Mouse (Mus musculus): ENCODE measurements around the gene Nsfl1c. TPM values are rescaled to one million over a fixed set of nuclear protein-coding genes. Genes with fewer than 3 reads are reported as not detected.
"Not testable (repeated sequence)": the region's sequence is repeated elsewhere in the genome, so short reads cannot be mapped to it uniquely, and the experiment has no call there.

The Nsfl1c gene
- 313 and 321 TPM in 2 replicates for polyA plus RNA-seq (2014; fragmentation: Nextera tagmentation; extraction: Ambion mirVana)

DNA sequence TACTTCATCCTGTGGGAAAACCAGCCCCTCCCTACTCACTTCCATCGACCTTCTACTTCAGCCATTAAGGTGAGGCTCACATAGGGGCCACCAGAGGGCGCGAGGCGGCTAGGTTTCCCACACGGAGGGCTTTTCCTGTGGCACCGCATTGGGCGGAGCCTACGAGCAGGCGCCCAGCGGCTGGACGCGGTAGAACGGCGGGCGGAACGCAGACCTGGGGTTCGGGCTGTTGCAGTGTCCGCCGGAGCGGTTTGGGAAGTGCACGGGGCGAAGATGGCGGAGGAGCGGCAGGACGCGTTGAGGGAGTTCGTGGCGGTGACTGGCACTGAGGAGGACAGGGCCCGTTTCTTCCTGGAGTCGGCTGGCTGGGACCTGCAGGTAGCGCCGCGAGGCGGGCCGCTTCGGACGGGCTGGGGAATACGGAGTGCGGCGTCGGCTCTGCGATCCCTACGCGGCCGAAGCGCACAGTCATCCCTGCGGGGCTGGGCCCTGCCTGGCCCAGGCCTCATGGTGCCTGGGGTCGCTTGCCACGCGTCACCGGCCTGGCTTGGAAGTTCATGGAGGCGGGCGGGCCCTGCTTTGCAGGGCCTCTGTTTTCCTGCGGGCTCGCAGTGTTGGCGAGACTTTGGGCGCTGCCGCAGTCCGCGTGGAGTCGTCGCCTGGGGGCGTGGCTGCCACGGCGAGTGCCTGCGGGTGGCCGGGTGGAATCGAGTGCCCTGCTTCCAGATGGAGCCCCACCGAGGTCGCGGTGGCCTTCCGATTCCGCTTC, at the start of gene Nsfl1c:
TSS of gene Nsfl1c (plus strand) at position 148 of the 769 bp plus-strand sequence.
- DNase-seq (ENCODE audit: low spot score) = peak; percentile 98
- peak; percentile 100 for ATAC-seq (ENCODE audit: insufficient number of reproducible peaks, low FRiP score, low TSS enrichment, low read depth)

DNA sequence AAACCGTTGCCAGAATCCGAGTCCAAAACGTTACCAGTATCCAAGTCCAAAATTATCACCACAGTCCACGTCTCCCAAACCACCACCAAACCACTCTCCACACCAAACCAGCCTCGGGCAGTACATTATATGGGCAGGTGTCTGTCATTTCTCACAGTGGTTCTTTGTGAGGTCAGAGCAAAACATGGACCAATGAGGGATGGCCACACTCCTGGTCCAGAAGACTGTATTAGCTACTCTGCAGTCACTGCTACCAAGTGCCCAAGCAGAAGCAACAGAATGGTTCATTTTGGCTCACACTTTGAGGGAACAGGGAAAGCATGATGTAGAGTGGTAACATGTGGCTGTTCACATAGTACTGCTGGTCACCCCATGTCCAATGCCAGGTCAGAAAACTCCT, 17.9 kb upstream of the Nsfl1c start, which contains the start of gene 4921509C19Rik:
TSS of gene 4921509C19Rik (minus strand) at position 101 of the 400 bp plus-strand sequence.
- DNase-seq (ENCODE audit: low spot score); H3K36me3 ChIP-seq (ENCODE audit: control insufficient read depth, insufficient read depth, low read length); H3K4me3 ChIP-seq (ENCODE audit: low read depth, low read length); H3K9ac ChIP-seq (ENCODE audit: low read length); H3K27me3 ChIP-seq (ENCODE audit: control insufficient read depth, insufficient read depth, low read length); ATAC-seq (ENCODE audit: insufficient number of reproducible peaks, low FRiP score, low TSS enrichment, low read depth); H3K9me3 ChIP-seq (ENCODE audit: control insufficient read depth, low read length); H3K27ac ChIP-seq (replicated peaks; ENCODE audit: low read depth, low read length); H3K4me2 ChIP-seq (ENCODE audit: low read depth, severe bottlenecking); H3K4me1 ChIP-seq (ENCODE audit: control insufficient read depth, insufficient read depth, low read length): not testable (repeated sequence)
- WGBS = 92% methylated on average over 5 of the region's 5 CpGs

More for the DNA sequence above, at the start of gene Nsfl1c:
- Histone ChIP-seq H3K4me3 (ENCODE audit: low read depth, low read length) (peak within 1 kb of the TSS; percentile 93), H3K4me1 (ENCODE audit: control insufficient read depth, insufficient read depth, low read length) (no peaks in the 10 kb centered on the region), H3K9me3 (ENCODE audit: control insufficient read depth, low read length) (no peaks in the 10 kb centered on the region), H3K27ac (replicated peaks; ENCODE audit: low read depth, low read length) (no peak within 1 kb of the TSS), H3K36me3 (ENCODE audit: control insufficient read depth, insufficient read depth, low read length) (peaks cover 3% of the 10 kb centered on the region; the same call in 1 of the 2 replicates), H3K4me2 (ENCODE audit: low read depth, severe bottlenecking) (peak within 1 kb of the TSS; percentile 46), H3K27me3 (ENCODE audit: control insufficient read depth, insufficient read depth, low read length) (no peaks in the 10 kb centered on the region), H3K9ac (ENCODE audit: low read length) (peak within 1 kb of the TSS; percentile 91)
- under 1% methylated on average over 69 of the region's 73 CpGs for WGBS

DNA sequence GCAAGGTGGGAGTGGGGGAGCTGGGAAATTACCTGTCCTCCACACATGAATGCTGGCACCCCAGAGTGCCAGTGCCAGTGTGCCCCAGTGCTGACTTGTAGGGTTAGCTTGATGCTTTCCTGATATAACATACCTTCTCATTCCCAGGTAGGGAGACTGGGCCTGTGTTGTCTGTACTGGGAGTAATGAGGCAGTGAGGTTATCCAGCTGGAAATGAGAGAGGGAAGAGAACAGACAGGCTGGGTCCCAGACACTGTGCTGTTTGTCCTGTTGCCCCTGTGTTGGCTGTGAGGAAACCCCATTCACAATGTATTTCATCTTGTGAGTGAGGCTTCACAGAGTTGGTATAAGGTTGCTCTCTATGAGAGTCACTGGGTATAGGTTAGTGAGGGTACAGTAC, 7.5 kb upstream of the Nsfl1c start:
- ATAC-seq (ENCODE audit: insufficient number of reproducible peaks, low FRiP score, low TSS enrichment, low read depth) (peak; percentile 35; the same call in 1 of the 2 replicates), DNase-seq (ENCODE audit: low spot score) (no peak)
- Histone ChIP-seq H3K27ac (replicated peaks; ENCODE audit: low read depth, low read length) (no peak overlapping the region), H3K4me2 (ENCODE audit: low read depth, severe bottlenecking) (no peak overlapping the region), H3K9me3 (ENCODE audit: control insufficient read depth, low read length) (no peaks in the 10 kb centered on the region), H3K4me1 (ENCODE audit: control insufficient read depth, insufficient read depth, low read length) (no peaks in the 10 kb centered on the region), H3K9ac (ENCODE audit: low read length) (no peak overlapping the region), H3K36me3 (ENCODE audit: control insufficient read depth, insufficient read depth, low read length) (no peaks in the 10 kb centered on the region), H3K27me3 (ENCODE audit: control insufficient read depth, insufficient read depth, low read length) (no peaks in the 10 kb centered on the region), H3K4me3 (ENCODE audit: low read depth, low read length) (no peak overlapping the region)

DNA sequence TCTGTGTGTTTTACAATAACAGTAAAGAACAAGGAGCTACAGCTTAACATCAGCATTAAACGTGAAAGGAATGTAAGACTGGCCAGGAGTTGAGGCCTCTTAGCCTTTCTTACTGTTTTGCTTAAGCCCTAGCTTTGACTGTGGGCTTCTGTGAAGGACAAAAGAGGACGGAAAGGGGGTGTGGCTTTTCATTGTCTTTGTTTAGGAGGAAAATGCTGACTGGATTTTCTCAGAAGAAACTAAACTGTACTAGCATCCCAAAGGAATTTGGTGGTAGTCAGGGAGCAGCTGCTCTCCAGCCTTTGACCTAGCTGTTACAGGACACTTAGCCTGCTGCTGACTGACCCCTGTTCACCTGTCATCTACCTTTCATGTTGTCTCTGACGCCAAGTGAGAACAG, 4.4 kb downstream of the Nsfl1c start:
- peaks cover 11% of the 10 kb centered on the region for H3K36me3 ChIP-seq (ENCODE audit: control insufficient read depth, insufficient read depth, low read length)
- 78% methylated on average over 3 of the region's 3 CpGs for WGBS

DNA sequence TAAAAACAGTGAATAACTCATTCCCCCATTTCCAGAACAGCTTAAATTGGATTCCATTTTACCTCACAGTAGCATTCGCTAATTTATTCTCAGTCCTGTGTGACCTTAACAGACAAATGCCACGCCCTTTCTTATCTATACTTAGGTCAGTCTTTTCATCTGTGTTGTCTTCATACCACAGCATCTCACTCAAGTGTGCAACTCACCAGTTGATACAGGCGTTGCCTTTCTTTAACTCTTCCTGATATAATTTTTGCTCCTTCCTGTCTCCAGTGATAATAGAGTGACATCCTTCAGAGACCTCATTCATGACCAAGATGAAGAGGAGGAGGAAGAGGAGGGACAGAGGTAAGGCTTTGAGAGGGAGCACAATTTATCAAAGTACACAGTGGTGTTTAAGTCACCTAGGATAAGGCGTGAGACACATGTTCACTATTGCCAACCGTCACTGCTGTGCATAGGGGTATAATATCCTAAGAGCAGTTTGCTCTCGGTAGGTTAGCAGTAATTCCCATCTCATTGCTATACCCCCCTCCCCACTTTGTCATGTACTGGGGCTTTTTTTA, 6.5 kb downstream of the Nsfl1c start:
- ATAC-seq (ENCODE audit: insufficient number of reproducible peaks, low FRiP score, low TSS enrichment, low read depth) (no peak), DNase-seq (ENCODE audit: low spot score) (no peak)
- no peaks in the 10 kb centered on the region for H3K4me1 ChIP-seq (ENCODE audit: control insufficient read depth, insufficient read depth, low read length)
- 94% methylated on average over 6 of the region's 6 CpGs for WGBS
- H3K36me3 ChIP-seq (ENCODE audit: control insufficient read depth, insufficient read depth, low read length) = peaks cover 13% of the 10 kb centered on the region
- H3K4me2 ChIP-seq (ENCODE audit: low read depth, severe bottlenecking) = no peak overlapping the region
- H3K4me3 ChIP-seq (ENCODE audit: low read depth, low read length) = no peak overlapping the region
- H3K9ac ChIP-seq (ENCODE audit: low read length) = no peak overlapping the region
- no peaks in the 10 kb centered on the region for H3K27me3 ChIP-seq (ENCODE audit: control insufficient read depth, insufficient read depth, low read length)
- no peaks in the 10 kb centered on the region for H3K9me3 ChIP-seq (ENCODE audit: control insufficient read depth, low read length)
- no peak overlapping the region for H3K27ac ChIP-seq (replicated peaks; ENCODE audit: low read depth, low read length)

More for the DNA sequence above, 4.4 kb downstream of the Nsfl1c start:
- ATAC-seq (ENCODE audit: insufficient number of reproducible peaks, low FRiP score, low TSS enrichment, low read depth) (no peak), DNase-seq (ENCODE audit: low spot score) (no peak)
- Histone ChIP-seq H3K4me3 (ENCODE audit: low read depth, low read length) (no peak overlapping the region), H3K4me2 (ENCODE audit: low read depth, severe bottlenecking) (no peak overlapping the region), H3K27me3 (ENCODE audit: control insufficient read depth, insufficient read depth, low read length) (no peaks in the 10 kb centered on the region), H3K27ac (replicated peaks; ENCODE audit: low read depth, low read length) (no peak overlapping the region), H3K4me1 (ENCODE audit: control insufficient read depth, insufficient read depth, low read length) (no peaks in the 10 kb centered on the region), H3K9ac (ENCODE audit: low read length) (no peak overlapping the region), H3K9me3 (ENCODE audit: control insufficient read depth, low read length) (no peaks in the 10 kb centered on the region)

DNA sequence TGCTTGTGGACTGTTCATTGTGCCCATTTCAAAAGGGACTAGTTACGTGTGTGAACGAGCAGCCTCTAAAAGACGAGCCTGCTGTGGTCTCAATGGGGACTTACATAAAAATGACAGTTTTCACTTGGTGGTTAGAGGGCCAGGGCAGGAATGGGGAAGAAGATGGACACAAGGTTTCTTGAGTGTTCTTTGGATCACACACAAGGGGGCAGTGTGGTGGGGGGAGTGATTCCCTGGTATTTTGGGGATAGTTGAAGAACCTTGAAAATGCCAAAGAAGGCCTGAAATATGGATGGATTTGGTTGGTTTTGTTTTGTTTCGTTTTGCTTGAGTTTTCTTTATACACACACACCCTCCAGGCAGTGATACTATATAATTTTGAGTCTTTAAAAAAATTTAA, 10.2 kb downstream of the Nsfl1c start:
- Histone ChIP-seq H3K9ac (ENCODE audit: low read length) (no peak overlapping the region), H3K36me3 (ENCODE audit: control insufficient read depth, insufficient read depth, low read length) (peaks cover 25% of the 10 kb centered on the region), H3K27ac (replicated peaks; ENCODE audit: low read depth, low read length) (no peak overlapping the region), H3K4me2 (ENCODE audit: low read depth, severe bottlenecking) (no peak overlapping the region), H3K27me3 (ENCODE audit: control insufficient read depth, insufficient read depth, low read length) (no peaks in the 10 kb centered on the region), H3K4me1 (ENCODE audit: control insufficient read depth, insufficient read depth, low read length) (no peaks in the 10 kb centered on the region), H3K4me3 (ENCODE audit: low read depth, low read length) (no peak overlapping the region), H3K9me3 (ENCODE audit: control insufficient read depth, low read length) (no peaks in the 10 kb centered on the region)
- WGBS = 84% methylated on average over 4 of the region's 4 CpGs
- ATAC-seq (ENCODE audit: insufficient number of reproducible peaks, low FRiP score, low TSS enrichment, low read depth) = no peak
- no peak for DNase-seq (ENCODE audit: low spot score)

DNA sequence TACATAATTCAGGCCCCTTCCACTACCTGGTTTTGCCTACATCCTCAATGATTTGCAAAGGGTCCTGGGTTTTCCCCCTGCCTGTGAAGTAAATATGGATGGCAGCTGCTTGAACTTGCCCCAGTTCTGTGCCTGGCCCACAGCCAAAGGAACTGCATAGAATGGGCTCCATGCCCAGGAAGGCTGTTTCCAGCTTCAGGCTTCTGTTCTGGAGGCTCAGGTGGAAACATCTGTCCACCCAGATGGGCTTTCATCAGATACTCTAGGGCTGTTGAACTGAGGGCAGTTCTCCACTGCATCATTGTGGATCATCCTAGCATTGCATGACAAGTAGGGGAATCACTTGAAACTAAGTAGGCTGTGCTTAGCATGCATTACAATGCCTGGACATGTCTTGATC, 18.2 kb downstream of the Nsfl1c start:
- peaks cover 23% of the 10 kb centered on the region for H3K36me3 ChIP-seq (ENCODE audit: control insufficient read depth, insufficient read depth, low read length)

DNA sequence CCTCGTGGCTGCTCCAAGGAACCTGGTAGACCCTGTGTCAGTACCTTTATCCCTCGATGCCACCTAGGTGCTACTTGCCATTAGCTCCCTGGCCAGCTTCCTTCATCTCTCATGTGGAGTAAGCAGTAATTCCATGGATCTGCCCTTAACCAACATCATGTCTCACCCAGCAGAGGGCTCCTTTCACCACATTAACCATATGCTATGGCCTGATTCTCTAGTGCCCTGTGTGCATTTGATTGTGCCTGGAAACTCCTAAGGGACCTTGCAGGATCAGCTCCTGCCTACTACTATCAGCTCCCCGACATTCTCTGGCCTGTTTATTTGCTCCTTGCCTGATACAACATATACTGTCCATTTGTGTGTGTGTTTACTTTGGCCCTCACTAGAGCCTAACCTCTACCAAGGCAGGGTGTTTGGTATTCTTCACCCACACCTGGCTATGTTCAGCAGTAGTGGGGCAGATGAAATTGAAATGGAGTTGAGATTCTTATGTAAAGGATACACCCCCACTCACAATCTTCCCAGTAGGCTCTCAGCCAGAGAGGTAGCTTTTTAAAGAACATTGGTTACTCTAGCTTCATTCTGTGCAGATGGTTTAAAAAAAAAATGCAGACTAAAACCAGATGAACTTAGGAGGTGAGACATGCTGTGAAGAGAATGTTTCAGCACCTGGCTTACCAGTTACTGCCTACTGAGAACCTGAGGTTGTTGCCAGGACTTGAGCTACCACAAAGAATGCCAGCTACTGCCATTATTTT, 19.7 kb downstream of the Nsfl1c start:
- Histone ChIP-seq H3K4me2 (ENCODE audit: low read depth, severe bottlenecking) (no peak overlapping the region), H3K4me1 (ENCODE audit: control insufficient read depth, insufficient read depth, low read length) (no peaks in the 10 kb centered on the region), H3K4me3 (ENCODE audit: low read depth, low read length) (no peak overlapping the region), H3K27ac (replicated peaks; ENCODE audit: low read depth, low read length) (no peak overlapping the region), H3K27me3 (ENCODE audit: control insufficient read depth, insufficient read depth, low read length) (no peaks in the 10 kb centered on the region), H3K9me3 (ENCODE audit: control insufficient read depth, low read length) (no peaks in the 10 kb centered on the region; the same call in 1 of the 2 replicates), H3K9ac (ENCODE audit: low read length) (no peak overlapping the region), H3K36me3 (ENCODE audit: control insufficient read depth, insufficient read depth, low read length) (peaks cover 16% of the 10 kb centered on the region)
- WGBS = 85% methylated on average over 3 of the region's 3 CpGs
- ATAC-seq (ENCODE audit: insufficient number of reproducible peaks, low FRiP score, low TSS enrichment, low read depth) = no peak
- no peak for DNase-seq (ENCODE audit: low spot score)

More for the DNA sequence above, 18.2 kb downstream of the Nsfl1c start:
- Histone ChIP-seq H3K4me2 (ENCODE audit: low read depth, severe bottlenecking) (no peak overlapping the region), H3K9ac (ENCODE audit: low read length) (no peak overlapping the region), H3K9me3 (ENCODE audit: control insufficient read depth, low read length) (no peaks in the 10 kb centered on the region; the same call in 1 of the 2 replicates), H3K27me3 (ENCODE audit: control insufficient read depth, insufficient read depth, low read length) (no peaks in the 10 kb centered on the region), H3K27ac (replicated peaks; ENCODE audit: low read depth, low read length) (no peak overlapping the region), H3K4me3 (ENCODE audit: low read depth, low read length) (no peak overlapping the region), H3K4me1 (ENCODE audit: control insufficient read depth, insufficient read depth, low read length) (no peaks in the 10 kb centered on the region)
- ATAC-seq (ENCODE audit: insufficient number of reproducible peaks, low FRiP score, low TSS enrichment, low read depth) (no peak), DNase-seq (ENCODE audit: low spot score) (no peak)
